Mouse (Mus musculus) thymus, adult 2 months (tissue): Measurements from ENCODE around the gene Pigyl.

Source experiments
- CTCF ChIP-seq: fragments of 200-500 bp; IDR thresholded peaks from 2 replicates; pipeline ENCODE4 v1.5.1; 2012; ENCODE audit warnings: mild to moderate bottlenecking, control low read depth, low read length, moderate library complexity, borderline replicate concordance; ENCODE audit not compliant: control insufficient read depth, poor library complexity, insufficient read depth; ENCODE audit errors: extremely low read depth
- POLR2A ChIP-seq: fragments of 200-500 bp; IDR thresholded peaks from 2 replicates; pipeline ENCODE4 v1.6.1; 2012; ENCODE audit warnings: mild to moderate bottlenecking, low read length, control low read depth, moderate library complexity; ENCODE audit not compliant: control insufficient read depth, poor library complexity, insufficient read depth; ENCODE audit errors: extremely low read depth

DNA sequence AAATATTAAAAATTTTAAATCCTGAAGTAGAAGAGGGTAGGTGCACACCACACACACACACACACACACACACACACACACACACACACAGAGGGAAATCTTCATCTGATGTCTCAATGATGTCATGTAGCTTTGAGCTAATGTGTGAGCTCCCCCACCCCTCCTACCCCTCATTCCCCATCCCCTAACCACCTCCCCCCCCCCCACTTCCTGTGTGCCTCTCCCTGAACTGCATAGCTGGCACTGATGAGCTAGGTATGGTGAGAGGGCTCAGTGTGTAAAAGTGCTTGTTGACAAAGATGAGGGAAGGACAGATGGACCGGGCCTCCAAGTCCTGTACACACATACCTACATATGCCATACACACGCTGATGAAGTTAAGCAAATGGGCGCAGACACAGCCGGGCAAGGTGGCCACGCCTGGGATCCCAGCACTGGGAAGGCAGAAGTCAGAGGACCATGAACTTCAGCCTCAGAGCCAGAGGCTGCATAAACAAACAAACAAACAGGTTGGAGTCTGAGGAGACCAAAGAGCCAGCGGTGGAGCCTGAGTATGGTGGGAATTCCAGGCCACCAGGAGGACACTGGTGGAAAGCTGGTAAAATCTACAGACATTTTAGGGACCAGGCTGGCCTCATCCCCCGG is 22.3 kb upstream of the Pigyl start:
- no peak for TF ChIP-seq CTCF
- no peak for TF ChIP-seq POLR2A
